Mouse (Mus musculus) adrenal gland, postnatal 10 days (tissue): ENCODE data around the gene Lima1. TPM values are rescaled to one million over a fixed set of nuclear protein-coding genes. Genes with fewer than 3 reads are reported as not detected.

Experiments used
- DNase-seq: peaks from one replicate; pipeline ENCODE4 v3.0.0; 2021; ENCODE audit warnings: mixed read lengths
- total RNA-seq, 2 experiments: library from RNA; stranded (reverse); gene quantifications; 2 replicates each; pipeline ENCODE4 v1.2.3; 2021

Lima1 gene
- total RNA-seq, 2 experiments from 2014 or later, result 37.7 to 39.7 TPM

DNA sequence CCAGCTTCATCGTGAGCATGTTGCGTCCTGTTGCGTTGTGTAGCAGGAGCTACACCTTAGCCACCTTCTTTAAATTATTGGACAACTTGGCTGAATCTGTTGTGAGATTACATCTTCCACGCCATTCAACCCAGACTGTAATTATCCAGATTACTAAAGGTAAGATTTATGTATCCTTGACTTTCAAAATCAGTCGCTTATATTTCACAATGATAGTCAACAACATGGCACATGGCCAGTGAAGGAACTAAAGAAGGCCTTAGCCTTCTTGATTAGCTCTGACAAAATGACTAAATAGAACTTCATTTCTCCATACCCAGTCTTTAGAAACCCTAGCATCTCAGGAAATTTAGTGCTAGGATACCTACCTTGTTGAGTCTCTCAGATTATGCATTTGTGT, 142.1 kb downstream of the Lima1 start:
- DNase-seq, result peak; percentile 45

DNA sequence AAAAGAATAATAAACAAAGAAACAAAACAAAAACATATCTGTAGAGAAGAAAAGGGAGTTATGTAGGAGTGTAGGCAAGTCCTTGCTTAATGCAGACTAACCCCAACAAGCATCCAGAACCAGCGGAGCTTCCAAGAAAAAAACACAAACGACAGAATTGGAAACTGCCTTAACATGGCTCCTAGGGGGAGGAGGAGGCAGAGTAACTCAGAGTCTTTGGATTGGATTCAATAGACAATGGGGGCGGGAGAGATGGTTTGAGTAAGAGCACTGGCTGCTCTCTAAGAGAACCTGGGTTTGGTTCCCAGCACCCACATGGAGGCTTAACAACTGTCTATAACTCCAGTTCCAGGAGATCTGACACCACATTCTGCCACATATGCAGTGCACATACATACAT, 143.6 kb downstream of the Lima1 start:
- no peak for DNase-seq

DNA sequence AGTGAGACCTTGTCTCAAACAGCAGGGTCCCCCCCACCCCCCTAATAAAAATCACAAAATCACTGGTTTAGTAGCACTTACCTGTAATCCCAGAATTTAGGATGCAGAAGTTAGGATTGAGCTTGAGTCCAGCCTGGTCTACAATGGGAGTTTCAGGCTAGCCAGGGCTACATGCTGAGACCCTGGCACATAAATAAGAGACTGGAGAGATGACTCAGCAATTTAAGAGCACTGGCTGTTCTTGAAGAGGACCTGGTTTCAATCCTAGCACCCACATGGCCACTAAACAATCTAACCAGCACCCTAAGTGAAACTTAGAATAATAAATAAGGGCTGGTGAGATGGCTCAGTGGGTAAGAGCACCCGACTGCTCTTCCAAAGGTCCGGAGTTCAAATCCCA, 144.1 kb downstream of the Lima1 start:
- DNase-seq, result no peak

DNA sequence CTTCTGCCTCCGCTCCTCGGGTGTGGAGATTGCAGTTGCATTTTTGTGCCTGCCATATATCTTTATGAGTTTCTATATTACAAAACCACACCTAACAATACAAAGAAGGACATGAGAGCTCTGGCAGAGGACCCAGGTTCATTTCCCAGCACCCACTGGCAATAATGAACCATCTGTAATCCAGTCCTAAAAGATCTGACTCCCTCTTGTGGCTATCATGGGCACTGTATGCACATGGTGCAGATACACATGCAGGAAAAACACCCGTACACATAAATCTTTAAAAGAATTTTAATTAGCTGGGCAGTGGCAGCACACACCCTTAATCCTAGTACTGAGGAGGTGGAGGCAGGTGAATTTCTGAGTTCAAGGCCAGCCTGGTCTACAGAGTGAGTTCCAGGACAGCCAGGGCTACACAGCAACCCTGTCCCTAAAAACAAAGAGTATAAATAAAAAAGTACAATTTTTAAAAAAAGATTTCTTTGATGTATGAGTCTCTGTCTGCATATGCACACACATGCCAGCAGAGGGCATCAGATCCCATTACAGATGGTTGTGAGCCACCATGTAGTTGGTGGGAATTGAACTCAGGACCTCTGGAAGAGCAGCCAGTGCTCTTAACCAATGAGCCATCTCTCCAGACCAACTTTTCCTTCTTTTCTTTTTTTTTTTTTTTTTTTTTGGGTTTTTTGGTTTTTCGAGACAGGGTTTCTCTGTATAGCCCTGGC, 146.0 kb downstream of the Lima1 start:
- no peak for DNase-seq

Other genes with a start within 250 kb of the Lima1 start
- 10 to 100 TPM; 32.1 TPM for gene Racgap1, start 223.8 kb downstream of the Lima1 start, total RNA-seq
- 1 to 10 TPM in 1 of 2 experiments, under 1 TPM in 1; 0.75 to 1.5 TPM for gene Asic1, start 205.1 kb downstream of the Lima1 start, total RNA-seq
- gene Smarcd1, start 173.3 kb downstream of the Lima1 start, total RNA-seq, result 10 to 100 TPM; 47.1 to 49.6 TPM
- gene Gm17349, start 170.0 kb downstream of the Lima1 start, total RNA-seq, result 10 to 100 TPM; 10.9 to 24.6 TPM
- 1,000 to 10,000 TPM; 1,543 to 1,818 TPM for gene Gpd1, start 157.9 kb downstream of the Lima1 start, total RNA-seq
- gene Cox14, start 149.8 kb downstream of the Lima1 start, total RNA-seq, result 100 to 1,000 TPM; 178 to 185 TPM
- 10 to 100 TPM; 35.9 to 41.6 TPM for gene Cers5, start 102.6 kb downstream of the Lima1 start, total RNA-seq
- gene Fam186a, start 91.6 kb upstream of the Lima1 start, total RNA-seq, result under 1 TPM; 0.06 to 0.09 TPM
- 100 to 1,000 TPM; 101 to 103 TPM for gene Larp4, start 94.6 kb upstream of the Lima1 start, total RNA-seq
- 10 to 100 TPM; 19.0 to 24.5 TPM for gene Dip2b, start 163.2 kb upstream of the Lima1 start, total RNA-seq